Mouse (Mus musculus) limb, embryonic 15.5 days (tissue): ENCODE measurements around the gene Gipc3. TPM values are rescaled to one million over a fixed set of nuclear protein-coding genes. Genes with fewer than 3 reads are reported as not detected.

Experiments used
- ATAC-seq: fragments of 200-750 bp; cut with Nextera tagmentation; 2 replicates; pipeline ENCODE4 v1.8.0; 2017; ENCODE audit warnings: low read depth, moderate TSS enrichment; ENCODE audit not compliant: insufficient number of reproducible peaks, low FRiP score, low TSS enrichment
- H3K27ac ChIP-seq: fragments of 300-500 bp; sonication (generic); 2 replicates; pipeline ENCODE4 v1.5.1; 2015; ENCODE audit warnings: moderate library complexity, mild to moderate bottlenecking, inconsistent platforms
- H3K27me3 ChIP-seq: fragments of 300-500 bp; sonication (generic); 2 replicates; pipeline ENCODE4 v1.6.1; 2015; ENCODE audit warnings: inconsistent platforms
- H3K36me3 ChIP-seq: fragments of 300-500 bp; sonication (generic); 2 replicates; pipeline ENCODE4 v1.6.1; 2015; ENCODE audit warnings: inconsistent platforms
- H3K4me1 ChIP-seq: fragments of 300-500 bp; sonication (generic); 2 replicates; pipeline ENCODE4 v1.6.1; 2015; ENCODE audit warnings: inconsistent platforms
- H3K4me2 ChIP-seq: fragments of 300-500 bp; sonication (generic); 2 replicates; pipeline ENCODE4 v1.6.1; 2015; ENCODE audit warnings: mild to moderate bottlenecking, inconsistent platforms
- H3K4me3 ChIP-seq: fragments of 300-500 bp; sonication (generic); 2 replicates; pipeline ENCODE4 v1.5.1; 2015; ENCODE audit warnings: mild to moderate bottlenecking, inconsistent platforms
- H3K9ac ChIP-seq: fragments of 300-500 bp; sonication (generic); 2 replicates; pipeline ENCODE4 v1.6.1; 2015; ENCODE audit warnings: inconsistent platforms
- H3K9me3 ChIP-seq: fragments of 300-500 bp; sonication (generic); 2 replicates; pipeline ENCODE4 v1.6.1; 2016; ENCODE audit warnings: inconsistent platforms
- WGBS: fragments of 180-500 bp; shearing (Covaris S2); methylation state at CpG from one replicate; pipeline ENCODE4 v1.1.7; 2015; 5-methylcytosine and 5-hydroxymethylcytosine counted together
- polyA plus RNA-seq: library from polyadenylated mRNA; unstranded; fragments of >200 nt; fragmentation: Nextera tagmentation; extraction: Ambion mirVana; gene quantifications from 2 replicates; pipeline ENCODE4 v1.2.1, GENCODE M21; 2015

Gene Gipc3
- polyA plus RNA-seq, 1 experiment from 2014 or later, result 0.04 TPM

- H3K4me1 ChIP-seq, result peaks cover 32% of the 10 kb centered on the region
- H3K4me3 ChIP-seq, result no peak overlapping the region
- no peak for ATAC-seq
- peaks cover 59% of the 10 kb centered on the region for H3K36me3 ChIP-seq
- 82% methylated on average over 6 of the region's 6 CpGs for WGBS
- H3K27me3 ChIP-seq, result peaks cover 34% of the 10 kb centered on the region
- no peaks in the 10 kb centered on the region for H3K9me3 ChIP-seq
- H3K4me2 ChIP-seq, result no peak overlapping the region
- H3K27ac ChIP-seq, result no peak overlapping the region
- no peak overlapping the region for H3K9ac ChIP-seq
Measured at GRCm38 (mm10) chr10:81366477-81367206, 23.6 kb upstream of the Gipc3 start.

- Histone ChIP-seq H3K4me1 (peaks cover 35% of the 10 kb centered on the region), H3K4me2 (peak within 1 kb of the TSS; percentile 50), H3K9me3 (no peaks in the 10 kb centered on the region), H3K4me3 (peak within 1 kb of the TSS; percentile 32), H3K9ac (peak within 1 kb of the TSS; percentile 23; the same call in 1 of the 2 replicates), H3K36me3 (peaks cover 52% of the 10 kb centered on the region), H3K27me3 (peaks cover 34% of the 10 kb centered on the region), H3K27ac (no peak within 1 kb of the TSS)
- WGBS, result 33% methylated on average over 12 of the region's 12 CpGs
- no peak for ATAC-seq
Measured at GRCm38 (mm10) chr10:81365672-81366476, 22.8 kb upstream of the Gipc3 start, which contains the start of gene 4930404N11Rik. 4930404N11Rik (minus strand) TSS chr10:81365816.

- no peak for ATAC-seq
- H3K4me1 ChIP-seq, result peaks cover 39% of the 10 kb centered on the region
- peaks cover 46% of the 10 kb centered on the region for H3K36me3 ChIP-seq
- H3K4me2 ChIP-seq, result peak overlapping the region; percentile 50; the same call in 1 of the 2 replicates
- H3K9me3 ChIP-seq, result no peaks in the 10 kb centered on the region
- no peak overlapping the region; the same call in 1 of the 2 replicates for H3K4me3 ChIP-seq
- no peak overlapping the region for H3K27ac ChIP-seq
- peaks cover 34% of the 10 kb centered on the region for H3K27me3 ChIP-seq
- WGBS, result 40% methylated on average over 4 of the region's 4 CpGs
- H3K9ac ChIP-seq, result no peak overlapping the region
Measured at GRCm38 (mm10) chr10:81365073-81365472, 22.0 kb upstream of the Gipc3 start.

- Histone ChIP-seq H3K36me3 (peaks cover 46% of the 10 kb centered on the region), H3K27me3 (peaks cover 34% of the 10 kb centered on the region), H3K27ac (no peak overlapping the region; the same call in 1 of the 2 replicates), H3K9me3 (no peaks in the 10 kb centered on the region), H3K4me2 (peak overlapping the region; percentile 50), H3K9ac (peak overlapping the region; percentile 23; the same call in 1 of the 2 replicates), H3K4me3 (peak overlapping the region; percentile 32), H3K4me1 (peaks cover 39% of the 10 kb centered on the region)
- no peak for ATAC-seq
- WGBS, result 14% methylated on average over 28 of the region's 28 CpGs
Measured at GRCm38 (mm10) chr10:81364666-81365065, 21.6 kb upstream of the Gipc3 start.

GRCm38 (mm10) chr10:81363436-81364346 is 20.6 kb upstream of the Gipc3 start:
- H3K4me3 ChIP-seq, result peak overlapping the region; percentile 32
- peaks cover 44% of the 10 kb centered on the region for H3K4me1 ChIP-seq
- H3K27me3 ChIP-seq, result peaks cover 34% of the 10 kb centered on the region
- no peak overlapping the region for H3K27ac ChIP-seq
- H3K4me2 ChIP-seq, result peak overlapping the region; percentile 50
- H3K9ac ChIP-seq, result peak overlapping the region; percentile 23; the same call in 1 of the 2 replicates
- H3K36me3 ChIP-seq, result peaks cover 37% of the 10 kb centered on the region
- no peaks in the 10 kb centered on the region for H3K9me3 ChIP-seq
- ATAC-seq, result no peak
- WGBS, result 13% methylated on average over 52 of the region's 54 CpGs

- no peak overlapping the region for H3K4me2 ChIP-seq
- WGBS, result 74% methylated on average over 12 of the region's 12 CpGs
- no peak overlapping the region for H3K9ac ChIP-seq
- no peak for ATAC-seq
- H3K27me3 ChIP-seq, result peaks cover 34% of the 10 kb centered on the region
- peaks cover 55% of the 10 kb centered on the region for H3K4me1 ChIP-seq
- H3K9me3 ChIP-seq, result no peaks in the 10 kb centered on the region
- H3K27ac ChIP-seq, result no peak overlapping the region
- H3K36me3 ChIP-seq, result peaks cover 25% of the 10 kb centered on the region
- no peak overlapping the region for H3K4me3 ChIP-seq
Measured at GRCm38 (mm10) chr10:81362336-81362949, 19.4 kb upstream of the Gipc3 start.

GRCm38 (mm10) chr10:81360721-81361120 is 17.7 kb upstream of the Gipc3 start:
- Histone ChIP-seq H3K4me1 (peaks cover 63% of the 10 kb centered on the region), H3K4me2 (no peak overlapping the region), H3K9me3 (no peaks in the 10 kb centered on the region), H3K27ac (no peak overlapping the region), H3K4me3 (no peak overlapping the region), H3K27me3 (peaks cover 36% of the 10 kb centered on the region), H3K9ac (no peak overlapping the region), H3K36me3 (peaks cover 10% of the 10 kb centered on the region; the same call in 1 of the 2 replicates)
- 54% methylated on average over 8 of the region's 8 CpGs for WGBS
- ATAC-seq, result no peak

GRCm38 (mm10) chr10:81358841-81359240 is 15.8 kb upstream of the Gipc3 start:
- Histone ChIP-seq H3K4me1 (peaks cover 44% of the 10 kb centered on the region), H3K36me3 (peaks cover 10% of the 10 kb centered on the region; the same call in 1 of the 2 replicates), H3K9me3 (no peaks in the 10 kb centered on the region), H3K9ac (no peak overlapping the region), H3K4me3 (no peak overlapping the region), H3K27me3 (peaks cover 17% of the 10 kb centered on the region), H3K27ac (peak overlapping the region; percentile 7; the same call in 1 of the 2 replicates), H3K4me2 (peak overlapping the region; percentile 97; the same call in 1 of the 2 replicates)
- ATAC-seq, result no peak
- WGBS, result 46% methylated on average over 1 of the region's 1 CpGs

- Histone ChIP-seq H3K9me3 (no peaks in the 10 kb centered on the region), H3K4me1 (peaks cover 38% of the 10 kb centered on the region), H3K4me2 (peak overlapping the region; percentile 97), H3K4me3 (peak overlapping the region; percentile 76), H3K27ac (0 out of 2 replicates have a peak overlapping the region, but pooled peaks have one; percentile 7), H3K27me3 (peaks cover 11% of the 10 kb centered on the region), H3K9ac (peak overlapping the region; percentile 84; the same call in 1 of the 2 replicates), H3K36me3 (peaks cover 10% of the 10 kb centered on the region; the same call in 1 of the 2 replicates)
- WGBS, result 30% methylated on average over 4 of the region's 4 CpGs
- ATAC-seq, result no peak
Measured at GRCm38 (mm10) chr10:81358209-81358608, 15.1 kb upstream of the Gipc3 start.

- peak; percentile 78 for ATAC-seq
- 2% methylated on average over 78 of the region's 79 CpGs for WGBS
- H3K4me3 ChIP-seq, result peak within 1 kb of the TSS; percentile 76
Measured at GRCm38 (mm10) chr10:81356991-81357844, 14.2 kb upstream of the Gipc3 start, which contains the start of gene Mfsd12. Mfsd12 (plus strand) TSS chr10:81357491.

More at GRCm38 (mm10) chr10:81356991-81357844, 14.2 kb upstream of the Gipc3 start, which contains the start of gene Mfsd12:
- peak within 1 kb of the TSS; percentile 84 for H3K9ac ChIP-seq
- peaks cover 31% of the 10 kb centered on the region for H3K4me1 ChIP-seq
- no peaks in the 10 kb centered on the region for H3K9me3 ChIP-seq
- H3K27me3 ChIP-seq, result 0 out of 2 replicates have a peak, but pooled peaks cover 3% of the 10 kb centered on the region
- peak within 1 kb of the TSS; percentile 38; the same call in 1 of the 2 replicates for H3K27ac ChIP-seq
- H3K36me3 ChIP-seq, result 0 out of 2 replicates have a peak, but pooled peaks cover 7% of the 10 kb centered on the region
- H3K4me2 ChIP-seq, result peak within 1 kb of the TSS; percentile 97
